Mouse (Mus musculus) layer of hippocampus, adult 18-20 months (tissue): ENCODE data around the gene Mapk8ip3. TPM values are rescaled to one million over a fixed set of nuclear protein-coding genes. Genes with fewer than 3 reads are reported as not detected.
A peak's percentile ranks its signal among the peaks of the same experiment; 100 is the strongest.
"Not testable (repeated sequence)": the region's sequence is repeated elsewhere in the genome, so short reads cannot be mapped to it uniquely, and the experiment has no call there.

Source experiments
- DNase-seq, 2 experiments: peaks; one replicate each; pipeline ENCODE4 v3.0.0; 2022; ENCODE audit warnings: low spot score in 2 of 2
- long read RNA-seq: library from polyadenylated mRNA; stranded (forward); transcript quantifications from one replicate; pipeline ENCODE4 v2.0.0, GENCODE M21; 2021
- total RNA-seq, 2 experiments: library from RNA; stranded (reverse); gene quantifications; 2 replicates each; pipeline ENCODE4 v1.2.3; 2021

The Mapk8ip3 gene
- 100 to 1,000 TPM; 388 to 404 TPM for total RNA-seq
- long read RNA-seq, transcript Mapk8ip3-217 (3 exons, 934 nt), result major isoform, 7 of 172 reads
- long read RNA-seq, partial matches to known transcripts, result 117 of 172 reads
- long read RNA-seq, other reads (novel, unspliced or antisense), result 48 of 172 reads

DNA sequence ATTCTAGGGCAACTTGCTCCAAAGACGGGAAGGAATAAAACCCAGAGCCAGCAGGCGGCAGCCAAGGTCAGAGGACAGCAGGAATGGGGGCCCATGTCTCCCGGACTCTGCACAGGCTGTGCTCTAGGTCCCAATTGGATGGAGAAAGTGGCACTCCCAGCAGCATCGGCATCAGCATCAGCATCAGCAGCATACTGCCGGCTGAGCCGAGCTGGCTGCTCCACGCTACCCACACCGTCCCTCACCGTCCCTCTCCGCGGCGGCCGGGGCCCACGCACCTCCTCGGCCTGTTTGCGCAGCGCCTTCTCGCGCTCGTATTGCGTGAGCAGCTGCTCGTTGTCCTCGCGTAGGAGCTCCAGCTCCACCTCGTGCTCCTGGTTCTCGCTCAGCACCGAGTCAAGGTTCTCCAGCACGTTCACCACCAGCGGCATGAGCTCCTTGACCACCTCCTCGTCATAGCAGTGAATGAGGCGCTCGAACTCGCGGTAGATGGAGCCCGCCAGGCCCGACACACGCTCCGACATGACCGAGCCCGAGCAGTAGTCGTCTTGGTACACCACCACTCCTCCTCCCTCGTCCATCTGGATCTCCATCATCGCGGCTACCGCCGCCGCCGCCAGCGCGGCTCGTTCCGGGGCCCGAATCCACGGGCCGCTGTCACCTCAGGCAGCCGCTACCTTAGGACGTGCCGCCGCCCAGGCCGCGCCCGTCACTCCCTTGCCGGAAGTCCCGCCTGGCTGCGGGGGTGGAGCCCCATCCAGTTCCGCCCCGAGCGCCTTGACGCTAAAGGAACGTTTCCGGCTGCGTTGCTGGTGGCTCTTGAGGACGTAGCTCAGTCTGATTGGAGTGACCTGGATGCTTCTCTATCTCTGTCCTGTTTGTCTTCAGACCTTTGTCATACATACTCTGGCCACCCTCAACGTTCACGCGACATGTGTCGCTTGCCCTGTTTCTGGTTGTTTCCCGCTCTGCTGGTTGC lies at the start of gene Mapk8ip3:
TSS of gene Mapk8ip3 (minus strand) at position 719 of the 979 bp plus-strand sequence.
- peak; percentile 94 to 97 for DNase-seq

DNA sequence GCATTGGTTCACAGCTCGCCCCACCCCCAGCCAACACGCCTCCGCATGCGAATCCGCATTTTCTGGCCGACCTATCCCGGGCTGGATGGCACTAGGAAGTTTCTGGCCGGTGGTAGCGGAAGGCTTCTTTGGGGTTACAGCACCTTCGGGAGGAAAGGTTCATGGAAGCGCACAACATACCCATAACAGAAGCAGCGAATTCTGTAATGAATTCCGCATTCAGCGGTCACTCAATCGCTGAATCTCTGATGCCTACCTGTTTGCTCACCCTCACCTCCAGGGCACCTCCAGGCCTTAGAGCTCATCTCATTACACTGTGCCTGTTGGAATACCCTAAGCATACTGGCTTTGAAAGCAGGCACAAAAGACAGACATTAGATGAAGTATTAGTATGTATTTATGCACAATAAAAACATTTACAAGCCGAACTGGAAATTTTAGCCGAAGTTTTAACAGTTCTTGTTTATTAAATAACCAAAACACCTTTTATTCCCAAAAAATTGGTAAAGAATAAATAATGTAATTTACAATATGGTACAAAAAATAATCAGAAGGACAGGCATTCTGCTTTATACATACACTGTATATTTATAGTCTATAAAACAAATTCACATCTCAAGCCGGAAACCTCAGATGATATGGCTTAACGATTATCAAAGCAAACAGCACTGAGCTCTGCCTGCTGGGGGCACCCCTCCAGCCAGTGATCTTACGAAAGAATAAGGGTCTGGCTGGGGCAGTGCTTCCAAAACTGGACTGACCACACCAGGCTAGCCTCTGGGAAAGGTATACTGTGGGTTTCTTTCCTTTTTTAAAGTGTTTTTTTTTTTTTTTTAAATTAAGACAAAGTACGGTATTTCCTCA lies 24.3 kb upstream of the Mapk8ip3 start:
- DNase-seq, result no peak

DNA sequence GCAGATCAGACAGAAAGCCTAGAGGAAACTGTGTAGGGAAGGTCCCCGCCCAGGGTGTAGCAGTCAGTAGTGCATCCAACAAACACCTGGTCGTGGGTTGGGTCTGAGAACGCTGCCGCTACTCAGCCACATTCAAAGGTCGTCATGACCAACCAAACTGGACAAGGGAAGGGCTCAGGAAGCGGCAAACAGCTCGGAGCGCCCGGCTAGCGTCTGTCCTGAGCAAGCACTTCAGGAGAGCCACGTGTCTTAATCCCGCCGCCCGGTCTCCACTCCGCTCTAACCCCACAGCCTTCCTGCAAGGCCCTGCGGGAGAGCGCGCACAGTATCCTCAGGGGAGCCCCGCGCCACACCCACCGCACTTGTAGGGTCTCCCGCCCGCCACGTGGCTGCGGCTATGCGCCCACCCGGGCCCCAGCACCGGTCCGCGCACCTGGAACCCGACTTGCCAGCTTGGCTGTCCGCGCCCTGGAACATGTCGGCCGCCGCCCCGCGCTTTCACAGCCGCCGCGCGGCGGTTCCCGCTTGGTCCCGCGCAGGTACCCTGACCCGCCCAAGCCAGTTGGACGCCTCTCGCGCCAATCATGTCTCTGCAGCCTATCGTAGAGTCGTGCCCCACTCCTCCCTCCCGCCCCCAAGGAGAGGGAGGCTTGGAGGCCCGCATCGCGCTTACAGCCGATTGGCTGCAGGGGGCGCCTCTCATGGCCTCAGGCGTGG lies 23.5 kb upstream of the Mapk8ip3 start, which contains the start of gene Jpt2:
TSS of gene Jpt2 (minus strand) at position 555 of the 717 bp plus-strand sequence.
- peak; percentile 96 to 98 for DNase-seq

DNA sequence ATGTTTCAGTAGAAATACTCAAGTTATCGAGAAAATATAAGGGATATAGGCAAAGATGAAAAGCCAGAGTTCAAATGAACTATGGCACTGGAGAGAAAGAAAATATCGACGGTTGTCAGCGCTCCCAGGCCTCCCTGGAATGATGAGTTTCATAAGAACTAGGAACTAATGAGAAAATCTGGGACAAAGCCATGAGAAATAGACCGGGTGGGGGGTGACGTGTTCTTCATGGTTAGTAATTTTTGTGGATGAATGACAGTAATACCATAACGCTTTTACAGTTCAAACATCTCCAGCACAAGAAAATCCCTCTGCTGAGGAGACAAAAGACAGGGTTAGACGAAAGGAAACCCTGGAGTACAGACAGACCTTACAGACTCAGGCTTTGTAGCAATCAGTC lies 22.6 kb upstream of the Mapk8ip3 start:
- DNase-seq, result no peak

GRCm38 (mm10) chr17:24953291-24953690 lies 16.5 kb upstream of the Mapk8ip3 start:
- no peak for DNase-seq

DNA sequence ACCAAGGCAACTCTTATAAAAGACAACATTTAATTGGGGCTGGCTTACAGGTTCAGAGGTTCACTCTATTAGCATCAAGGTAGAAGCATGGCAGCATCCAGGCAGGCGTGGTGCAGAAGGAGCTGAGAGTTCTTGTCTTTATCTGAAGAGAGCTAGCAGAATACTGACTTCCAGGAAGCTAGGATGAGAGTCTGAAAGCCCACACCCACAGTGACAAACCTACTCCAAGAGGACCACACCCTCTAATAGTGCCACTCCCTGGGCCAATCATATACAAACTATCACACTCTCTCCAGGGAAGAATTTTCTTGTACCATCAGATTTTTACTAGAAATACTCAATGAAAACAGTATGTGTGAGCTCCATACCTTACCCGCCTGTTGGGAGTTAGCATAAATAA lies 13.9 kb upstream of the Mapk8ip3 start:
- no peak for DNase-seq

DNA sequence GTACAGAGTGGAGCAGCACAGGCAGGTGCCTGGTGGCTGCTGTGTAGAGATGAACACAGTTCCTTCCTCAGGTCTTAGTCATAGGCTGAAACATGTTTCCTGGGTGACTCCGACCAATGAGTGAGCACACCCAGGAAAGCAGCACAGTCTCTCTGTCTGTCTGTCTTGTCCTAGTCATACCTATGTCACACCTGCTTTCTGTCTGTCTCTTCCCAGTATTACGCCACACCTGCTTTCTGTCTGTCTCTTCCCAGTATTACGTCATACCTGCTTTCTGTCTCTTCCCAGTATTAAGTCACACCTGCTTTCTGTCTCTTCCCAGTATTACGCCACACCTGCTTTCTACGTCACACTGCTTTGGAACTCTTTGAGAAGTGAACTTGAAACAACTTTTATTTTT lies 11.4 kb upstream of the Mapk8ip3 start:
- DNase-seq, result no peak

GRCm38 (mm10) chr17:24943589-24943988 lies 6.8 kb upstream of the Mapk8ip3 start:
- not testable (repeated sequence) for DNase-seq

DNA sequence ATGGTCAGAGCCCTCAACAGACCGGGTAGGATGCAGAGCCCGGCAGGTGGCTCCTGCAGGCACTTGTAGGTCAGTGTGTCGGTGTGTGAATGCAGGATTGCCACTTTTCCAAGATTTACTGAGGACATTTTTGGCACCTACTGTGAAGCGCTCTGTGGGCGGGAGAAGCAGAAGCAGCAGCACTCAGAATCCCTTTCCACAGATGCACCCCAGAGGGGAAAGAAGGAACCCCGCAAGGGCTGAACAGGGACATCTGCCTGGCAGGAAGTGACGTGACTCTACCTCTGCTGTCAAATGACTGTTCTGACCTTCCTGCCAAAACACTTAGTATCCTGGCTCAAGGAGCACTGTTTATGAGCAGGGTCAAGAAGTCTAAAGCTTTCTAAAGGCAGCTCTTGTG lies 6.3 kb upstream of the Mapk8ip3 start:
- DNase-seq, result peak; percentile 6 to 43

GRCm38 (mm10) chr17:24942453-24942852 lies 5.7 kb upstream of the Mapk8ip3 start:
- DNase-seq, result peak in 1 of 2 experiments; percentile 62

DNA sequence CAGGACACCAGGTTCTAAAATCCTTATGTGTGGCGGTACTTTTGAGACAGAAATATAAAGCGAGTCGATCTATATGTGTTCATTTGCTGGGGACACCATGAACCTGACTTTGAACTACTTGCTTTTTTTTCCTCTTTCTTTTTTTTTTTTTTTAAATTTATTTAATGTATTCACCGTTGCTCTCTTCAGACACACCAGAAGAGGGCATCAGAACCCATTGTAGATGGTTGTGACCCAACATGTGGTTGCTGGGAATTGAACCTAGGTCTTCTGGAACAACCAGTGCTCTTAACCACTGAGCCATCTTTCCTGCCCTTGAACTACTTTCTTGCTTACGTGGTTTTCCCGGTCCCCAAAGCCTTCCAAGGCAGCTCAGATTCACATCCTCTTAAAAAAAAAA lies 489 bp upstream of the Mapk8ip3 start:
- no peak for DNase-seq

DNA sequence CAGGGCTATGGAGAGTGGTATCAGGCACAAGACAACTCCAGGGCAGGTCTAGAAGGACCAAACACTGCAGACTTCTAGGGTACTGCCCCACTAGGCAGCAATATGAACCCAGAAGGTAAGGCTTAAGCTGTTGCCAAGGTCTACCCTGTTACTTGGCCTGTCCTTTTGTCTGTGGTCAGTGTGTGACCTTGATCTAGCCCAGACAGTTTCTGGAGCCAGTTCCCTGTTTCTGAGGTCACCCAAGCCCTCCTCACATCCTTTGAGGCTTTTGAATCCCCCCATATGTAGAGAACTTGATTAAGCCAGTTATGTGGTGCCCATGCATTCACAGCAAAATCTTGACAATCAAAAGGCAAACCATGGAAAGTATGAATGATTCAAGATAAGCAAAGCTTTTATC lies 1.1 kb downstream of the Mapk8ip3 start:
- no peak for DNase-seq

GRCm38 (mm10) chr17:24934926-24935325 lies 1.9 kb downstream of the Mapk8ip3 start:
- DNase-seq, result no peak

- no peak for DNase-seq
Observed at GRCm38 (mm10) chr17:24933163-24933562, 3.6 kb downstream of the Mapk8ip3 start.

DNA sequence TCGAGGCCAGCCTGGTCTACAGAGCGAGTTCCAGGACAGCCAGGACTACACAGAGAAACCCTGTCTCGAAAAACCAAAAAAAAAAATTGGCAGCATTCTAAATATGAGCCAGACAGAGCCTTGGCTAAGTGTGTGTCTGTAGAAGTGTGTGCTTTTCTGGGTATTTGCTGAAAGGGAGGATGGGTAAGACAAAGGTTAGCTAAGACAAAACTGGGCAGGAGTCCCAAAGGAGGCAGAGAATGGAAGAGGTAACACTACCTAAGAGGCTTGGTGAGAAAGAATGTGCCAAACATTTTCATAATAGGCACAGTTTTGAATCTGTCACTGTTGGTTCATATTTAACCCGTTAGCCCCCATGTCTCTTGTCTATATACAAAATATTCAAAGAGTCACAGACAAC lies 4.3 kb downstream of the Mapk8ip3 start:
- DNase-seq, result no peak

DNA sequence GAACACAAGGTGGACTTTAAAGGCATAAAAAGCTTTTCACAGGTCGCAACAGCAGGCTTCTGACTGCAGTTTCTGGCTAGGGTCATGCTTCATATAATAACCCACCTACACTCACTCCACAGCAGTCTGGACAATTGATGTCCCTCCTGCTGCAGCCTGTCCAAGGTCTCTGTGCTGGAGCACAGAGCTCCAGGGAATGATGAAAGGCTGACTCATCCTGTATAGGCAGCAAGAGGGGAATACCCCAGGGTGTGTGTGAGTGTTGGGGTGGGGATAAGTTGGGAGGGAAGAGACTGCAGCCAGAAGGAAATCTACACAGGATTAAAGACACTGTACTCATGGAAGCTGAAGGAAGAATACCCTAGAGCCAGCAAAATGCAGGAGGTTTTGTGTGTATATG lies 7.3 kb downstream of the Mapk8ip3 start:
- no peak for DNase-seq

GRCm38 (mm10) chr17:24923246-24923645 lies 13.5 kb downstream of the Mapk8ip3 start:
- DNase-seq, result no peak

- no peak for DNase-seq
Observed at GRCm38 (mm10) chr17:24913984-24914383, 22.8 kb downstream of the Mapk8ip3 start.

DNA sequence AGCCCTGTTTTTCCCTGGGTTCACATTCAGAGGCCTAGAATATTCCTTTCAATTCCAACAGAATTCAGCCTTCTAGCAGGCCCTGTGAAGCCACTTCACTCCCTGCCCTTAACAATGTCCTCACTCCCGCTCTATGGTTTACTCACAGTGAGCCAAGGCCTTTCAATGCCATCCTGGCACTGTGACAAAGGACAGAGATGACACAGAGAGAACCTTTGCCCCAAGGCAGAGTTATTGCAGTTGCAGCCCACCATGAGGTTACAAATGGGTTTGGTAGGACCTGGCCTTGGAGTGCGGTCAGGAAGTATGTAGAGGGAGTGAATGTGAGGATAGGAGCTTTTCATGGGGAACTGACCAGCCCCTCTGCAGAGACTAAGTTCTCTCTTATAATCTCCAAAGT lies 29.2 kb downstream of the Mapk8ip3 start:
- no peak for DNase-seq

DNA sequence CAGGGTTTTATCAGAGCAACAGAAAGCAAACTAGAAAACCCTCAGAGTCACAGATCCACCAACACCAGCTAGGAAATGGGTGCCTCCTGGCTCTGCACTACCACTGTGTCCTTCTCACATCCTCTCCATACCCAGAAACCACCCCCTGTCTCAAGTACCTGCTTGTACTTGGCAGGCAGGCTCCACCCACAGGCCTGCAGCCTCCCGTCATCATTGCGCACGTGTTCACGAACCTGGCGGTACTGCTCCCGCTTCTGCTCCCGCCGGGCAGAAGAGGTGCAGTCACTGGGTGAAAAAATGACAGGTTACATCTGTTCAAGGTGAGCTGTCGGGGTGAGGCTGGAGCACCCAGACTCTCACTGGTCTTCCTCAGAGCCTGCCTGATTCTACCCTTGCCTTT lies 33.0 kb downstream of the Mapk8ip3 start:
- DNase-seq, result no peak
